Mouse (Mus musculus) hindbrain, embryonic 13.5 days (tissue): ENCODE measurements around the gene Ppard. TPM values are rescaled to one million over a fixed set of nuclear protein-coding genes. Genes with fewer than 3 reads are reported as not detected.

Source experiments
- ATAC-seq: fragments of 200-750 bp; cut with Nextera tagmentation; 2 replicates; pipeline ENCODE4 v1.8.0; 2017; ENCODE audit warnings: moderate TSS enrichment; ENCODE audit not compliant: low FRiP score
- H3K27ac ChIP-seq: fragments of 300-500 bp; sonication (generic); 2 replicates; pipeline ENCODE4 v1.5.1; 2015; ENCODE audit warnings: inconsistent platforms, mild to moderate bottlenecking, moderate library complexity
- H3K27me3 ChIP-seq: fragments of 300-500 bp; sonication (generic); 2 replicates; pipeline ENCODE4 v1.6.1; 2015; ENCODE audit warnings: mild to moderate bottlenecking, inconsistent platforms
- H3K36me3 ChIP-seq: fragments of 300-500 bp; sonication (generic); 2 replicates; pipeline ENCODE4 v1.6.1; 2015; ENCODE audit warnings: mild to moderate bottlenecking, inconsistent platforms
- H3K4me1 ChIP-seq: fragments of 300-500 bp; sonication (generic); replicated peaks from 2 replicates; pipeline ENCODE4 v1.6.1; 2015; ENCODE audit warnings: inconsistent platforms
- H3K4me2 ChIP-seq: fragments of 300-500 bp; sonication (generic); 2 replicates; pipeline ENCODE4 v1.6.1; 2015; ENCODE audit warnings: inconsistent platforms, mild to moderate bottlenecking, moderate library complexity
- H3K4me3 ChIP-seq: fragments of 300-500 bp; sonication (generic); 2 replicates; pipeline ENCODE4 v1.5.1; 2015; ENCODE audit warnings: mild to moderate bottlenecking, inconsistent platforms
- H3K9ac ChIP-seq: fragments of 300-500 bp; sonication (generic); 2 replicates; pipeline ENCODE4 v1.6.1; 2015; ENCODE audit warnings: mild to moderate bottlenecking, inconsistent platforms
- H3K9me3 ChIP-seq: fragments of 300-500 bp; sonication (generic); 2 replicates; pipeline ENCODE4 v1.6.1; 2016; ENCODE audit warnings: inconsistent platforms
- WGBS: fragments of 180-500 bp; shearing (Covaris S2); methylation state at CpG from one replicate; pipeline ENCODE4 v1.1.7; 2015; 5-methylcytosine and 5-hydroxymethylcytosine counted together
- polyA plus RNA-seq: library from polyadenylated mRNA; unstranded; fragments of >200 nt; fragmentation: Nextera tagmentation; extraction: Ambion mirVana; gene quantifications from 2 replicates; pipeline ENCODE4 v1.2.1, GENCODE M21; 2015

The Ppard gene
- polyA plus RNA-seq, 1 experiment from 2014 or later = 2.1 TPM

DNA sequence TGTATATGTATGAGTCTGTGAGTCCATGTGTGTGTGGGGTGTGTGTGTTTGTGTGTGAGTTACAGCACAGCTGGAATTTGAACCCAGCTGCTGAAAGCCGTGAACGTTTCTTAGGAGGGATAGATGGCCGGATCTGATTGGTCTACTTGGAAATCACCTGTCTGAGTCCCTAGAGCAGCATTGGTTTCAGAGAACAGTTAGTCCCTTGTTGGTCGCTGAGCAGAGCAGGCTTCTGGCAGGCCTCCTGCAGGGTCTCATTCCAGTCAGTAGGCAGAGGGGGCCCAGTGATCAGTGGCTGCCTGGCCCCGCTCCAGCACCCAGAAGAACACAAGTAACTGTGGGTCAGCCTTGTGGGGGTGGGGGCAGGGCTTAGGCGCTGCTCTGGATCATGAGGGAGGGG is 12.2 kb downstream of the Ppard start:
- Histone ChIP-seq H3K27ac (peak overlapping the region; percentile 77), H3K4me3 (no peak overlapping the region), H3K36me3 (0 out of 2 replicates have a peak, but pooled peaks cover 7% of the 10 kb centered on the region), H3K4me2 (no peak overlapping the region), H3K9me3 (no peaks in the 10 kb centered on the region), H3K9ac (peak overlapping the region; percentile 26; the same call in 1 of the 2 replicates), H3K4me1 (peaks cover 52% of the 10 kb centered on the region), H3K27me3 (no peaks in the 10 kb centered on the region)
- 33% methylated on average over 6 of the region's 6 CpGs for WGBS
- ATAC-seq = peak; percentile 83

DNA sequence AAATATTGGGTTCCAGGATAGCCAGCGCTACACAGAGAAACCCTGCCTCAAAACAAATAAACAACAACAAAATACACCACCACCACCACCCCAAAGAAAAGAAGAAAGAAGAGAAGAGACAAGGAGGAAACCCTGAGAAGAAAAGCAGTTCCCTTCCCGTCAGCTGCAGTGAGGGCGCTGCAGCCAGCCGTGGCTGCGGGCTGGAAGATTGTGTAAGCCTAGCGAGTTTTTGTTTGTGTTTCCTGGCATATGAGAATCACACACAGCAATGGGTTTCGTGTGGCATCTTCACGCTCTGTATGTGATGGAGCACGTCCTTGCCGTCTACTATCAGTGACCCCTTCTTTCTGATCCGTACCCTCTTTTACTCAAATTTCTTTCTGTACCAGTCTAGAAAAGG is 14.1 kb downstream of the Ppard start:
- H3K9me3 ChIP-seq = no peaks in the 10 kb centered on the region
- no peak overlapping the region for H3K9ac ChIP-seq
- 0 out of 2 replicates have a peak, but pooled peaks cover under 1% of the 10 kb centered on the region for H3K36me3 ChIP-seq
- H3K4me2 ChIP-seq = no peak overlapping the region
- no peak overlapping the region for H3K4me3 ChIP-seq
- no peak overlapping the region for H3K27ac ChIP-seq
- ATAC-seq = no peak
- 77% methylated on average over 11 of the region's 11 CpGs for WGBS
- H3K27me3 ChIP-seq = no peaks in the 10 kb centered on the region
- H3K4me1 ChIP-seq = peaks cover 52% of the 10 kb centered on the region

DNA sequence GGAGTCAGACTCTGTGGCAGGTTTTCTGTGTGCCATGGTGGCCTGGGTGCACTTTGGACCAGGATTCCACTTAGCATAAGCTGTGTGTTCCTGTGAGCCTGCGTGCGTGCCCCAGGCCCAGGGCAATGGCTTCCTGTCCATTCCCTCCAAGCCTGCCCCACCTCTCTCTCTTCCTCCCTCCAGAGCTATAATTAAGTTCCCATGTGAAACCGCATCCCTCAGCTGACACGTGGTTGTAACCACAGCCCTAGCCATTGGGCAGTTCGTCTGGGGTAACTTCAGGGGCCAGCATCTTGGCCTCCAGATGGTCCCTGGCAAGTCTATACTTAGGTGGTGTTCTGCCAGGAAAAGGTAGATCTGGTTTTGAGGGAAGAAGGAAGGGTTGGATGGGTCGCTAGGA is 15.1 kb downstream of the Ppard start:
- no peak overlapping the region for H3K9ac ChIP-seq
- H3K9me3 ChIP-seq = no peaks in the 10 kb centered on the region
- no peaks in the 10 kb centered on the region for H3K36me3 ChIP-seq
- H3K4me3 ChIP-seq = no peak overlapping the region
- H3K4me1 ChIP-seq = peaks cover 51% of the 10 kb centered on the region
- no peak for ATAC-seq
- H3K27me3 ChIP-seq = no peaks in the 10 kb centered on the region
- H3K4me2 ChIP-seq = no peak overlapping the region
- 60% methylated on average over 6 of the region's 6 CpGs for WGBS
- no peak overlapping the region for H3K27ac ChIP-seq

DNA sequence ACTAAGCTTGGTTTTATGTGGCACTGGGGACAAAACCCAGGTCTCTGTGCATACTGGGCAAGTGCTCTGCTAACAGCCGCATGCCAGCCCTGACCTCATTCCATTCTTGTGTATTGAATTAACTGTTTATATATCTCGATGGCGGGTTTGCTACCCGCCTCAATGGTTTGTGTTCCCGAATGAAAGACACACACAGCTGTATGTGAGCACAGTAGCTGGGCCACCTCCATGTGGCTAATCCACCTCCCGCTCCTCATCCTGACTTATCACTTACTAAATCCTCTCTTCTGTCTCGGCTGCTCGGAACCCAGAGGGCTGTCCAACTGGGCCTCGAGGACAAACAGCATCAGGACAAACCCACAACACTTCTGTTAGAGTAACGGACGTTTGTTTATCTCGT is 16.6 kb downstream of the Ppard start:
- Histone ChIP-seq H3K9me3 (no peaks in the 10 kb centered on the region), H3K9ac (no peak overlapping the region), H3K36me3 (no peaks in the 10 kb centered on the region), H3K4me1 (peaks cover 48% of the 10 kb centered on the region), H3K27ac (no peak overlapping the region), H3K27me3 (no peaks in the 10 kb centered on the region), H3K4me2 (no peak overlapping the region), H3K4me3 (no peak overlapping the region)
- no peak for ATAC-seq
- 82% methylated on average over 12 of the region's 12 CpGs for WGBS

DNA sequence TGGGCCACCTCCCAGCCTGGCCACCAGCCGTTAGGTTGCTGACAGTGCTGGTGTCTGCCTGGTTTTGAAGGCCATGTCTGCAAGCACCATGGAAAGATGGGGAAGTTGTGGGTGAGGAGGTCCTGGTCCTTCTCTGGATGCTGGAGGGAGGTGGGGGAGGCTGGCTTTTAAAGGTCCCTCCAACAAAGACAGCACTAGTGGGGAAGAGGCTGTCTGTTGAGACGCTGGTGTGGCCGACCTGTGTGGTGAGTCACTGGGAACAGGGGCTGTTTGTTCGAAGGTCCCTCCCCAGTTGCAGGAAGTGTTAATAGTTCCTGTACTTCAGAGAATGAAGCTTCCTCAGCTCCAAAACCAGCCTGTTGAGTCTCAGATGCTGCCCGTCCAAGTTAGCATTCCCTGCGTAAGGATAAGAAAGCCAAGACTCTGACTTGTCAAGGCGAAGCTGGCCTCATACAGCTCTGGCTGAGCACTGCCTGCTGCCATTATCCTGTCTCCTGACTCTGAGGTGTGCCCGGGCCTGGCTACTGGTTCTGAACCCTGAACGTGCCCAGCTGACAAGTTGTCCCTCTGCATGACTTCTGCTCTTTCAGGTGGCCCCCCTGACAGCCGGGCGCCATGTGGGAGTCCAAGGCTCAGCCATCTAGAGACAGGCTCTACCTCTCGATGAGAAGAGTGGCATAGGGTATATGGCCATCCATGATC is 19.2 kb downstream of the Ppard start:
- no peak overlapping the region; the same call in 1 of the 2 replicates for H3K27ac ChIP-seq
- H3K36me3 ChIP-seq = no peaks in the 10 kb centered on the region
- H3K9ac ChIP-seq = no peak overlapping the region
- H3K27me3 ChIP-seq = no peaks in the 10 kb centered on the region
- H3K4me2 ChIP-seq = no peak overlapping the region
- WGBS = 89% methylated on average over 12 of the region's 12 CpGs
- ATAC-seq = no peak
- H3K9me3 ChIP-seq = no peaks in the 10 kb centered on the region
- H3K4me1 ChIP-seq = peaks cover 50% of the 10 kb centered on the region
- no peak overlapping the region for H3K4me3 ChIP-seq

DNA sequence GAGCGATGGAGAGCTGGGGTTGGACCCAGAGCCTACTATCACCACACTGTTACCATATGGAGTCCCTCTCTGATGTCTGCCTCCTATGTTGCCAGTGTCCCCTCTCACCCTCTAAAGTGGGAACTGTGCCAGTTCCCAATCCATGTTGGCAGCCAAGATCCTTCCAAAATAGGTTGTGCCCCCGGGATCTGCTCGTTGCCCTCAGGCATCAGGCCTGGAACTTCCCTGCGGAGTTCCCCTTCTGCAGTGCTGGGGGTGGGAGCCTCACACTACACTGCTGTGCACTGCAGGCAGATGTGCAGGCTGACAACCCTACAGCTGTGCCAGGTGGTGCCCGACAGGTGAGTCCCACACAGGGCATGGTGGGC is 19.8 kb downstream of the Ppard start:
- Histone ChIP-seq H3K9ac (no peak overlapping the region), H3K4me3 (no peak overlapping the region), H3K36me3 (no peaks in the 10 kb centered on the region), H3K9me3 (no peaks in the 10 kb centered on the region), H3K27me3 (no peaks in the 10 kb centered on the region), H3K4me1 (peaks cover 50% of the 10 kb centered on the region), H3K4me2 (no peak overlapping the region), H3K27ac (no peak overlapping the region; the same call in none of the 2 replicates)
- no peak for ATAC-seq
- 82% methylated on average over 5 of the region's 5 CpGs for WGBS

DNA sequence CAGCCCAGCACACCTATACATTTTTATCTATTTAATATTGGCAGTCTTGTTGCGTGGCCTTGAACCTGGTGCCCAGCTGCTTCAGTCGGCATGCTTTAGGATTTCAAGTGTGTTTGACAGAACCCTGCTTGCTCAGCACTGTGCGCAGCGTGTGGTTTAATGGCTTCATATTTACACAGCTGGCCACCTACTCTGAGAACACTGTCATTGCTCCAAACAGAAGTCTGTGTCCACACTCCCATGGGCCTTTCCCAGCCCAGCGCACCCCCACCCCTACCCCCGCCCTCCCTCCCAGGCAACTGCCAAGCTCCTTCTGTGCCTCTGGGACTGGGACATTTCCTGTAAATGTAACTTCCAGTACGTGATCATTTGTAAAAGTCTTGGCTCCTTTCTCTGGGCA is 20.7 kb downstream of the Ppard start:
- Histone ChIP-seq H3K4me3 (no peak overlapping the region), H3K36me3 (no peaks in the 10 kb centered on the region), H3K9me3 (no peaks in the 10 kb centered on the region), H3K27me3 (no peaks in the 10 kb centered on the region), H3K4me2 (no peak overlapping the region), H3K9ac (no peak overlapping the region), H3K4me1 (peaks cover 49% of the 10 kb centered on the region), H3K27ac (no peak overlapping the region)
- ATAC-seq = no peak
- 76% methylated on average over 7 of the region's 7 CpGs for WGBS

DNA sequence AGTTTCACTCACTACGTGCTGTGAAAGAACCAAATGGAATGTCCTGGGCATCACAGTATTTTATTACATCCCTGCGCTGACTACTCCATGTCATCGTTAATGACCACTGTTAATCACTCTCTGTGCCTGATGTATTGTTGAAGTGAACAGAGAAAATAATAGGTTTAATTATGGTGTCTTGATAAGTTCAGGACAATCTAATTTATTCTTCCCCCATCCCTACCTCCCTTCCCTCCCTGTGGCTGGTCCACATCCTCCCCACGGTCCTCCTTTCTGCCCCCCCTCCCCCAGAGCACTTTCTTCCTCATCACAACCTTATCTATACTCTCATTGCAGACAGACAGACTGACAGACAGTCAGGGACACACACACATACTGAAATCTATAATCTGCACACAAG is 22.3 kb downstream of the Ppard start:
- peak overlapping the region; percentile 80 for H3K27ac ChIP-seq
- H3K4me3 ChIP-seq = no peak overlapping the region
- WGBS = 54% methylated on average over 4 of the region's 4 CpGs
- no peak overlapping the region for H3K4me2 ChIP-seq
- no peaks in the 10 kb centered on the region for H3K36me3 ChIP-seq
- H3K4me1 ChIP-seq = peaks cover 43% of the 10 kb centered on the region
- no peak overlapping the region for H3K9ac ChIP-seq
- H3K27me3 ChIP-seq = no peaks in the 10 kb centered on the region
- H3K9me3 ChIP-seq = no peaks in the 10 kb centered on the region
- peak; percentile 54; the same call in 1 of the 2 replicates for ATAC-seq

DNA sequence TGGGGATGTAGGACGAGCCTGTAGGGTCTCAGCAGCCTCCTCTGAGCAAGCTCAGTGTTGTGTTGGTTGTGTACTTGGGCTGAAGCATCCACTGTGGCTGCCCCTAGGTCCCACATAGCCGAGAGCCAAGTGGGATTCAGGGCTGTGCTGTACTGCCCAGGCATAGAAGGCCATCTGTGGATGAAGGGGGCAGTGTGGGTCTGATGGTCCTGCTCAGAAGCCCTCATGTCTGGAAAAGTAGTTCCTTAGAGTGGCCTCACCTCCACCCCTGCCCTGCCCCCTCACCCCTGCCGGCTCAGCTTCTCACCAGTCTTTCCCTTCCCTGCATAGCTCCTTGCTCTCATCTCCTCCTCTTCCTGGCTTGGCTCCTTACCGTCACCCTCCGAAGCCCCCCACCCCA is 23.2 kb downstream of the Ppard start:
- WGBS = 41% methylated on average over 5 of the region's 5 CpGs
- no peak overlapping the region for H3K4me2 ChIP-seq
- H3K4me3 ChIP-seq = no peak overlapping the region
- no peak for ATAC-seq
- H3K27me3 ChIP-seq = no peaks in the 10 kb centered on the region
- no peak overlapping the region for H3K9ac ChIP-seq
- peaks cover 43% of the 10 kb centered on the region for H3K4me1 ChIP-seq
- H3K27ac ChIP-seq = peak overlapping the region; percentile 80
- H3K36me3 ChIP-seq = no peaks in the 10 kb centered on the region
- no peaks in the 10 kb centered on the region for H3K9me3 ChIP-seq

DNA sequence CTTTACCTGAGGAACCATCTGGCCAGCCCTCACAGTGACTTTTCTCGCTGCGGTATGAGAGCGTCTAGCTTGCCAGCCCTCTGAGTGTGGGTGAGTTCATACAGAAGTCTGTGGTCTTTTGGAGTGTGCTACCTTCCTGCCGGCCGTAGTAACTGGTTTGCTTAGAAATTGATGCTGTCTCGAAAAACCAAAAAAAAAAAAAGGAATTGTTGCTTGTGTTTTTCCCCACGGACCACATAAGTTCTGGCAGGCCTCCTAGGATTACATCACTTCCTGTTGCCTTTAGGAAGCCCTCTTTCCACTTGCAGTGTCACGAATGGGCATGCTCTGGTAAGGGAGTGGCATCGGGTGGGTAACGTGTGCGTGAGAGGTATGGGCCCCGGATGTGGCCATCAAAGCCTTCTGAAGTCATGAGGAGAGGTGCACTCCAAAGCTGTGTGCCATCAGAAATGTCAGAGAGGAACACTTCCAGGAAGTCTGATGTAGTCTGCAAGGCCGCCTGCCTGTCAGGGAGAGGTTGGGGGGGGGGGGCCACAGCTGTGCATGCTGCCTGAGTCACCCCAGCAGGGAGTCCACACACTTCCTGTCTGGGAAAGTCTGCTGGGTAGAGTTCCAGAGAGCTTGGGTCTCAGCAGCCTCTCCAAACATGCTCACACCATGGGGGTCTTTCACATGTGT is 24.3 kb downstream of the Ppard start:
- Histone ChIP-seq H3K4me1 (peaks cover 43% of the 10 kb centered on the region), H3K4me2 (no peak overlapping the region), H3K27me3 (no peaks in the 10 kb centered on the region), H3K9ac (no peak overlapping the region), H3K9me3 (no peaks in the 10 kb centered on the region), H3K36me3 (no peaks in the 10 kb centered on the region), H3K4me3 (no peak overlapping the region), H3K27ac (peak overlapping the region; percentile 80)
- ATAC-seq = no peak
- WGBS = 74% methylated on average over 13 of the region's 13 CpGs

DNA sequence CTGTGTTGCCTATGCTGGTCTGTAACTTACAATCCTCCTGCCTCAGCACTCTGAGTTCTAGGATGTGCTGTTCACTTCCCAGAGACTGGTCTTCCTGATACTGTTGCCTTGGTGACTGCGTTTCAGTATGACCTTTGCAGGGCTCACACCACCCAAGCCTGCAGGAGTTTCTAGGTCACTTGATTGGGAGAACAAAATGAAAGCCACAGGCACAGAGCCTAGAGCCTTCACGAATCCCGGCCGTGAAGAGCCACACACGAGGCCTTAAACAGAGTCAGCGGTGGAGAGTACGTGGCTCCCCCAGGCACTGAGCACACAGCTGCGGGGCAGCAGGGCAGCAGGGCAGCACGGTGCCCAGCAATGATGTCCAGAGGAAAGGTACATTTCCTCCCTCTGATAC is 25.8 kb downstream of the Ppard start:
- 87% methylated on average over 9 of the region's 9 CpGs for WGBS
- Histone ChIP-seq H3K27me3 (no peaks in the 10 kb centered on the region), H3K4me3 (no peak overlapping the region), H3K4me1 (peaks cover 36% of the 10 kb centered on the region), H3K36me3 (no peaks in the 10 kb centered on the region), H3K9ac (no peak overlapping the region), H3K27ac (no peak overlapping the region), H3K9me3 (no peaks in the 10 kb centered on the region), H3K4me2 (no peak overlapping the region)
- ATAC-seq = no peak

DNA sequence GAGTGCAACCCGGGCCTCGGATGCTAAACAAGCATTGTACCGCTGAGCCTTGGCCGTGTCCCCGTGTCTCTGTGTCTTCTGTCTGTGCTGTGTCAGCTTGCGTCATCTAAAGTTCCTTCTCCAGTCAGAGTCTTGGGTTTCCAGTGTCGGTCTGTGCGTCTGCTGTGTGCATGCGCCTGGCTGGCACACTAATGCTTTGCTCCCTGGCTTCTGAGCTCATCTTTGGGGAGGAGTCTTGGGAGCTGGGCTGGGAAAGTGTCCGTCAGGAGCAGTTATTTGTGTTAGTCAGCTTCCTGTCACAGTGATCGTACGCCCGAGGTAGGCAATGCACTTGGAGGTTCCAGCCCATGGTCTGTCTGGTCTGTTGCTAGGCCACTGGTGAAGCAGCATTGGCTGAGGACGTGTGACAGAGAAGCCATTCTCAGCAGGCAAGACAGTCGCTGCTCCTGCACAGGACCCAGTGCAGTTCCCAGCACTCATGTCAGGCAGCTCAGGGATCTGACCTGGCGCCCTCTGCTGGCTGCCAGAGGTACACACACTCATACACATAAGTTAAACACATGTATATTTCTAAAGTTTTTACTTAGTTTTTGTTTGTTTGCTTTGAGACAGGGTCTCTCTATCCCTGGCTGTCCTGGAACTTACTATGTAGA is 27.5 kb downstream of the Ppard start:
- Histone ChIP-seq H3K4me2 (no peak overlapping the region), H3K4me3 (no peak overlapping the region), H3K9ac (no peak overlapping the region), H3K4me1 (peaks cover 34% of the 10 kb centered on the region), H3K27me3 (no peaks in the 10 kb centered on the region), H3K9me3 (no peaks in the 10 kb centered on the region), H3K27ac (no peak overlapping the region), H3K36me3 (no peaks in the 10 kb centered on the region)
- ATAC-seq = no peak
- 77% methylated on average over 16 of the region's 16 CpGs for WGBS
